Mouse (Mus musculus): ENCODE measurements around the gene Grid1. TPM values are rescaled to one million over a fixed set of nuclear protein-coding genes. Genes with fewer than 3 reads are reported as not detected.

Gene Grid1
- polyA plus RNA-seq, 1 experiment from 2014 or later = 2.4 TPM

DNA sequence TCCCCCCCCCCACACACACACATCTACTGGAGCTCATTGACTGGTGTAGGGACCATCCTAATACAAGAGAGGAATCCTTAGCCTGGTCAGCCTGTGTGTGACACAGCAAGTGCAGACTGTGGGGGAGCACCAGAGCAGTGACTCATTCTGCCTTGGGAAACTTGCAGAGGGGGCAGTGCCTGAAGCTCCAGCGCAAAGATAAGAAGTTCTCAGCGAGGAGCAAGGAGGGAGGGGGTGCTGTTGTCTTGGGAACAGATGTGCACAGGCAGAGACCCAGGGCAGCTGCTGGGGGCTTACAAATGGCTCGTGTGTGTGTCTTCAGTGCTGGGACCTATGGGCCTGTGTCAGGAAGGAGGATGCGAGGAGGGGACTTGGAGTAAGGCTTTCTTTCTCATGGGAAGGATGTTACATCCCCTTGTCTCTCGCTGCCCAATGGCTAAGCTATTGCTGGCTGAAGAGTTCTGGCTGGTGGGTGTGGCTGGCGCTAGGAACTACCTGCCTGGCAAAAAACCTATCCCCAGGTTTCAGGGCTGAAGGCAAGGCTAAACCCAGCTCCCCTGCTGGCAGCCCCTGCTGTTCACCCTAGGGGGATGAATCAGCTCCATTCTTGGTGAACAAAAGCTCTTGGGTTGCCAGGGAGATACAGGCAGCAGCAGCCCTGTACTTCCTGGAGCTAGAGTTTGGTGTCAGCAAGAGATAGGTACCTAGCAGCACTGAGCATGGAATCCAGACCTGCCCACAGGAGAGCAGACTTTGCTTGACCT lies 72.0 kb downstream of the Grid1 start:
- Histone ChIP-seq H3K9me3 (no peaks in the 10 kb centered on the region), H3K36me3 (no peaks in the 10 kb centered on the region), H3K4me1 (peaks cover 21% of the 10 kb centered on the region), H3K4me2 (replicated peaks) (no peak overlapping the region; the same call in 1 of the 2 replicates), H3K4me3 (no peak overlapping the region), H3K27me3 (replicated peaks) (peaks cover 3% of the 10 kb centered on the region; the same call in 1 of the 2 replicates), H3K9ac (no peak overlapping the region), H3K27ac (no peak overlapping the region)
- WGBS = 13% methylated on average over 6 of the region's 6 CpGs
- no peak for ATAC-seq (ENCODE audit: low FRiP score, low read depth)

DNA sequence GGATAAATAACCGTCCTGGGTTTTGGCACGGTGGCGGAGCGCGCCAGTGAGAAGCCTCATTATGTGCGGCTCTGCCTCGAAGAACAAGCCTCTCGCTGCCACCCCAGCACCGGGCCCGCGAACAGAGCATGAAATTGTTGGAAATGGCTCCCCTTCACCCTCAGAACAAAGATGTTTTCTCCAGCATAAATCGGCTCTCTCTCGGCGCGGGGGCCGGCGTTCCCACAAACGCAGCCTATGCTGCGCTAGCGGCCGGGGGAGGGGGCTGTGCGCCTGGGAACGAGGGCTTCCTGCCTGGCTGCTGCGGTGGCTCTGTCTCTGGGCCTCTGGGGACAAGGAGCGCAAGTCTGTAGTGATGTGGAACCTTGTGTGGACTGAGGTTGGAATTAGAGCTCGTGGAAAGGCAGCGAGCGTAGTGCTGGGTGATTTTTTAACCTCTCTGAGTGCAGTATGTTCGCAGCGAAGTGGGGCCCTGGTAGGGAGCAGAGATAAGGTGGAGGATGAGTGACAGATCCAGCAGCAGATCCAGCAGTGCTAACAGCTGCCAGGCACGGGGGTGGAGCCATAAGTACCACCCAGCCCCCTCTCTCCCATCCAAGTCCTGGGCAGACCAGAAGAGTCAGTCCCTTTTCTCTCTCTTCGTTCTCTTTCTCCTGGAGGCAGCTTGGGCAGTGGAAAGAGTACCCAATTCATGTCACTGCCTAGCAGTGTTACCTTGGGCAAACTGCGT lies 76.5 kb downstream of the Grid1 start:
- 6% methylated on average over 33 of the region's 33 CpGs for WGBS
- no peak overlapping the region for H3K27ac ChIP-seq

GRCm38 (mm10) chr14:34903854-34904253 lies 83.9 kb downstream of the Grid1 start:
- Histone ChIP-seq H3K27me3 (replicated peaks) (no peaks in the 10 kb centered on the region), H3K4me3 (no peak overlapping the region), H3K4me2 (replicated peaks) (no peak overlapping the region), H3K36me3 (no peaks in the 10 kb centered on the region), H3K9ac (no peak overlapping the region), H3K4me1 (peaks cover 16% of the 10 kb centered on the region), H3K9me3 (no peaks in the 10 kb centered on the region), H3K27ac (no peak overlapping the region)
- 46% methylated on average over 4 of the region's 4 CpGs for WGBS
- no peak for ATAC-seq (ENCODE audit: low FRiP score, low read depth)

More for the DNA sequence above, 76.5 kb downstream of the Grid1 start:
- peak overlapping the region; percentile 18 for H3K4me3 ChIP-seq
- H3K4me2 ChIP-seq (replicated peaks) = peak overlapping the region; percentile 65
- H3K9ac ChIP-seq = peak overlapping the region; percentile 45; the same call in 1 of the 2 replicates
- H3K4me1 ChIP-seq = peaks cover 21% of the 10 kb centered on the region
- no peaks in the 10 kb centered on the region for H3K36me3 ChIP-seq
- H3K27me3 ChIP-seq (replicated peaks) = peaks cover 3% of the 10 kb centered on the region; the same call in 1 of the 2 replicates
- ATAC-seq (ENCODE audit: low FRiP score, low read depth) = peak; percentile 85
- H3K9me3 ChIP-seq = no peaks in the 10 kb centered on the region

GRCm38 (mm10) chr14:34905697-34906096 lies 85.8 kb downstream of the Grid1 start:
- H3K4me2 ChIP-seq (replicated peaks) = no peak overlapping the region
- H3K27ac ChIP-seq = no peak overlapping the region
- H3K36me3 ChIP-seq = no peaks in the 10 kb centered on the region
- WGBS = 58% methylated on average over 2 of the region's 2 CpGs
- no peak overlapping the region for H3K9ac ChIP-seq
- H3K27me3 ChIP-seq (replicated peaks) = no peaks in the 10 kb centered on the region
- no peaks in the 10 kb centered on the region for H3K9me3 ChIP-seq
- peaks cover 20% of the 10 kb centered on the region for H3K4me1 ChIP-seq
- H3K4me3 ChIP-seq = no peak overlapping the region
- no peak for ATAC-seq (ENCODE audit: low FRiP score, low read depth)

DNA sequence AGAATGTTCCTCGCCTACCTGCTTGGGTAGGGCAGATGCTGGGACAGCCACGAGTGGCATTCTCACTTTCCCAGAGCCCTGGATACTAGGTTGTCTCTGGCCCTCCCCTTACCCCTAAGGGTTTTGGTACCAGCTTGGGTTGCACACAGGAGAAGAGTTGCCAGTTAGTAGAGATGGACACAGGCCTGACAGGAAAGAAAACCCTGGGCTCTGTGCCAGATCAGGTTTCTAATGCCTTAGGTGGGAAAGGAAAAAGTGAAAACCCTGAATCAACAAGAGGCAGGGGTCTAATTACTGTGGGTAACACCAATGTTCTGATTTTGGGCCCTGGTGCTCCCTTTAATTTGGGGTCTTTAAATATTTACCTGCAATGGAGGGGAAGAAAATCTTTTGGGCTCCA lies 88.5 kb downstream of the Grid1 start:
- H3K27ac ChIP-seq = no peak overlapping the region

GRCm38 (mm10) chr14:34908804-34909203 lies 88.9 kb downstream of the Grid1 start:
- peak; percentile 37 for ATAC-seq (ENCODE audit: low FRiP score, low read depth)
- 35% methylated on average over 4 of the region's 4 CpGs for WGBS
- no peak overlapping the region for H3K9ac ChIP-seq

More for the DNA sequence above, 88.5 kb downstream of the Grid1 start:
- no peak overlapping the region for H3K9ac ChIP-seq
- H3K27me3 ChIP-seq (replicated peaks) = no peaks in the 10 kb centered on the region
- H3K4me1 ChIP-seq = peaks cover 16% of the 10 kb centered on the region
- no peak overlapping the region for H3K4me3 ChIP-seq
- H3K9me3 ChIP-seq = no peaks in the 10 kb centered on the region
- no peak for ATAC-seq (ENCODE audit: low FRiP score, low read depth)
- no peak overlapping the region for H3K4me2 ChIP-seq (replicated peaks)
- 86% methylated on average over 2 of the region's 2 CpGs for WGBS
- H3K36me3 ChIP-seq = no peaks in the 10 kb centered on the region

GRCm38 (mm10) chr14:34916315-34916714 lies 96.4 kb downstream of the Grid1 start:
- Histone ChIP-seq H3K36me3 (no peaks in the 10 kb centered on the region), H3K9me3 (no peaks in the 10 kb centered on the region), H3K27ac (no peak overlapping the region), H3K4me2 (replicated peaks) (no peak overlapping the region), H3K4me3 (no peak overlapping the region), H3K4me1 (no peaks in the 10 kb centered on the region), H3K27me3 (replicated peaks) (no peaks in the 10 kb centered on the region), H3K9ac (no peak overlapping the region)
- WGBS = 77% methylated on average over 6 of the region's 6 CpGs
- ATAC-seq (ENCODE audit: low FRiP score, low read depth) = no peak

More at GRCm38 (mm10) chr14:34908804-34909203, 88.9 kb downstream of the Grid1 start:
- Histone ChIP-seq H3K9me3 (no peaks in the 10 kb centered on the region), H3K27me3 (replicated peaks) (no peaks in the 10 kb centered on the region), H3K4me1 (peaks cover 12% of the 10 kb centered on the region; the same call in 1 of the 2 replicates), H3K36me3 (no peaks in the 10 kb centered on the region), H3K4me2 (replicated peaks) (no peak overlapping the region), H3K4me3 (no peak overlapping the region), H3K27ac (no peak overlapping the region)

- H3K9ac ChIP-seq = no peak overlapping the region
- H3K9me3 ChIP-seq = no peaks in the 10 kb centered on the region
- H3K4me1 ChIP-seq = peaks cover 5% of the 10 kb centered on the region; the same call in 1 of the 2 replicates
- 60% methylated on average over 1 of the region's 1 CpGs for WGBS
- H3K4me2 ChIP-seq (replicated peaks) = no peak overlapping the region
- no peaks in the 10 kb centered on the region for H3K36me3 ChIP-seq
- ATAC-seq (ENCODE audit: low FRiP score, low read depth) = no peak
- no peak overlapping the region for H3K27ac ChIP-seq
- H3K4me3 ChIP-seq = no peak overlapping the region
- H3K27me3 ChIP-seq (replicated peaks) = no peaks in the 10 kb centered on the region
Measured at GRCm38 (mm10) chr14:34917111-34917510, 97.2 kb downstream of the Grid1 start.

- no peaks in the 10 kb centered on the region for H3K36me3 ChIP-seq
- no peaks in the 10 kb centered on the region for H3K9me3 ChIP-seq
- no peak for ATAC-seq (ENCODE audit: low FRiP score, low read depth)
Measured at GRCm38 (mm10) chr14:34919221-34919620, 99.3 kb downstream of the Grid1 start.

GRCm38 (mm10) chr14:34921265-34921664 lies 101.4 kb downstream of the Grid1 start:
- no peaks in the 10 kb centered on the region for H3K27me3 ChIP-seq (replicated peaks)
- H3K4me3 ChIP-seq = no peak overlapping the region
- H3K4me2 ChIP-seq (replicated peaks) = no peak overlapping the region
- H3K9me3 ChIP-seq = no peaks in the 10 kb centered on the region
- no peak overlapping the region for H3K27ac ChIP-seq
- 72% methylated on average over 9 of the region's 9 CpGs for WGBS
- no peak overlapping the region for H3K9ac ChIP-seq
- peaks cover 5% of the 10 kb centered on the region; the same call in 1 of the 2 replicates for H3K4me1 ChIP-seq
- peak; percentile 26; the same call in 1 of the 2 replicates for ATAC-seq (ENCODE audit: low FRiP score, low read depth)
- H3K36me3 ChIP-seq = no peaks in the 10 kb centered on the region

More at GRCm38 (mm10) chr14:34919221-34919620, 99.3 kb downstream of the Grid1 start:
- WGBS = 67% methylated on average over 6 of the region's 6 CpGs
- Histone ChIP-seq H3K9ac (no peak overlapping the region), H3K4me2 (replicated peaks) (no peak overlapping the region), H3K27ac (no peak overlapping the region), H3K27me3 (replicated peaks) (no peaks in the 10 kb centered on the region), H3K4me3 (no peak overlapping the region), H3K4me1 (peaks cover 5% of the 10 kb centered on the region; the same call in 1 of the 2 replicates)

- H3K27ac ChIP-seq = no peak overlapping the region
- H3K27me3 ChIP-seq (replicated peaks) = no peaks in the 10 kb centered on the region
- WGBS = 78% methylated on average over 5 of the region's 5 CpGs
- H3K9ac ChIP-seq = no peak overlapping the region
- H3K4me1 ChIP-seq = peaks cover 5% of the 10 kb centered on the region; the same call in 1 of the 2 replicates
- H3K4me3 ChIP-seq = no peak overlapping the region
- no peak for ATAC-seq (ENCODE audit: low FRiP score, low read depth)
- no peaks in the 10 kb centered on the region for H3K36me3 ChIP-seq
- H3K4me2 ChIP-seq (replicated peaks) = no peak overlapping the region
- H3K9me3 ChIP-seq = no peaks in the 10 kb centered on the region
Measured at GRCm38 (mm10) chr14:34925021-34925420, 105.1 kb downstream of the Grid1 start.

DNA sequence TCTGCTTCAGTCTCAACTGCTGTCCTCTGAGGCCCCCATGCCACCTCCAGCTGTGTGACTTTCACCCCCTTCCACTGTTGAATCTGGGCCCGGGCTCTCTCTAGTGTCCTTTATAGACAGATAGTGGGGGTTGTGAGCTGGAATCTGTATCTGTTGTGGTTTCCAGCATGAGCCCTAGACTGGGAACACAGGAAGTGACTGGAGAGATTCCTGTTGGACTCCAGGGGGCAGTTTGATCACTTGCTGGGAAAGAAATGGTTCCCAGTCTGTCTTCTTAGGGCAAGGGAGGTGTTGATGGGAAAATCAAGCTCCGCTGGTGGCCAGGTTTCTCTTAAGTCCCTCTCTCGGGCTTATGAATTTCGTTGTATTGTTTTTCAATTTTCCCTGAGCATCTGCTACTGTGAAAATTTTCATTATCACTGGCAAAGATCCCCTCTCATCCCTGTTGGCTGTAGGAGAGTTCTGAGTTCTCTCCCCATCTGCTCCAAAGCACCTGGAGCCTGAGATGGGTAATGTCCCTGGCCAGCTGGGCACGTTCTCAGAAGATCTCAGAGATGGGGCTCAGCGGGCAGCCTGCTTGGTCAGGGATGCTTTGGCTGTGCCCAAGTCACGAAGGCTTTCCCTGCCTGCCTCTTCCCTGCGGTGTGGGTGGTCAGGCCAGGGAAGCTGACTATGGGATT lies 110.3 kb downstream of the Grid1 start:
- no peak overlapping the region for H3K4me3 ChIP-seq
- no peak overlapping the region for H3K27ac ChIP-seq
- 86% methylated on average over 8 of the region's 8 CpGs for WGBS
- H3K36me3 ChIP-seq = no peaks in the 10 kb centered on the region
- H3K9ac ChIP-seq = no peak overlapping the region
- ATAC-seq (ENCODE audit: low FRiP score, low read depth) = no peak
- no peaks in the 10 kb centered on the region for H3K9me3 ChIP-seq
- H3K4me1 ChIP-seq = no peaks in the 10 kb centered on the region; the same call in 1 of the 2 replicates
- no peaks in the 10 kb centered on the region for H3K27me3 ChIP-seq (replicated peaks)
- no peak overlapping the region for H3K4me2 ChIP-seq (replicated peaks)

All from neural tube, embryonic 12.5 days (tissue).